Mouse (Mus musculus) retina, adult 2 months (tissue): ENCODE measurements at regions not wholly inside any gene's neighbourhood (a gene's known extent, or its start where the extent isn't known, plus 50 kb on each side); places are given as distances from the start of the nearest gene placed in this dataset.

Source experiments
- DNase-seq: peaks from one replicate; pipeline ENCODE4 v3.0.0-alpha.2; 2012; ENCODE audit warnings: low read depth, low spot score

DNA sequence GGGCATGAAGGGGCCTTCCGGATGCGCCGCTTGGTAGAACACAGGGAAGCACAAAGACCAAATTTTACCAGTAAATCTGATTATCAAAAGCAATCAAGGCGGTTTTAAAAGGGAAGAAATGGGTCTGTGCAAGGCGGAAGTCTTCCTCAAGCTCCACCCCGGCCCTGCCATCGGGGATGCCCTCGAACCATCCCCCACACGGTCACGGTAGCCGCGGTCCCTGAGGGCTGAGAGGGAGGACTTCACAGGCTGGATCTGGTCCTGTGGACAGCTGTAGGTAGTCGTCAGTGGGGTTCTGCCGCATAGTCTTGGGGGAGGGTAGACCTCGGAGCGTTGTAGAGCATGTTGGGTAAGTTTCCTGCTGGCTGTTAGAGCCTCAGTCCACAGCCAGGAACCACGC is 104.9 kb downstream of the Tpra1 start:
- DNase-seq: no peak

DNA sequence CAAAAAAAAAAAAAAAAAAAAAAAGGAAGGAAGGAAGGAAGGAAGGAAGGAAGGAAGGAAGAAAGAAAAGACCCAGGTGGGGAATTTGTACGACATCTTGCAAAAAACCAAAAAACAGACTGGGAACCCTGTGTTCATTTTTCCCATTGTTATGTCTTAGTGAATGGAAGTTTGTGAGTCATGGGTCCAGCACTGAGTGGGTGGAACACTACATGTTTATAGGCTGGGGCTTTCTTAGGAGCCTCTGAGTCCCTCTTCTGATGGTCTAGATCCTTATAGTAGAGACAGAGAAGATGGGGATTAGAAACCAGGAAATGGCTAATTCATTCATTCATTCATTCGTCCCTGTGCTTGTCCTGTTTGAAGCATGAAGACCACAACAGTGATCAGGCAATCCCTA is 105.5 kb downstream of the Tpra1 start:
- no peak for DNase-seq

DNA sequence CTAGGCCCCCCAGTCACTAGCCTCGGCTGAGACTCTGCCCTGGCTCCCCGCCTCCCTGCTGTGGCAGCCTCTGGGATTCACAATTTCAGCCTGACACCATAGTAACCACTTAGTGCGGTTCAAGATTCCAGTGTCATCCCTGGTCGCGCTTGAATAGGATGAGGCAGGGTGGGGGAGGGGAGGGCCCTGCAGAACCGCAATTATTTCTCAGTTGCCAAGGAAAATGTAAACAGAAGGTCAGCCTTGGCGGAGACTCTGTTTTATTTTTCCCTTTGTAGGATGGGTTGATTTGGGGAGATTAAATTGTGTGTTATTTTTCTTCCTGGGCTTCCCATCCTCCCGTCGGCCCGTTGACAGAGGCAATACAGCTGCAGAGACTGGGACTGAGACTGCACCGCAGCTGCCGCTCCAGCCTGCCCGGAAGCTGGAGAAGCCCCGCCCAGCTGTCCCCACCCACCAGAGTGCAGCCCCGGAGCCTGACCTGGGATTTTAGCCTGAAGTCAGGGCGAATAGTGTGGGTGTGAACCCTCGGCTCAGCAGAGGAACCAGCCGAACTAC is 106.6 kb downstream of the Tpra1 start:
- DNase-seq: no peak

DNA sequence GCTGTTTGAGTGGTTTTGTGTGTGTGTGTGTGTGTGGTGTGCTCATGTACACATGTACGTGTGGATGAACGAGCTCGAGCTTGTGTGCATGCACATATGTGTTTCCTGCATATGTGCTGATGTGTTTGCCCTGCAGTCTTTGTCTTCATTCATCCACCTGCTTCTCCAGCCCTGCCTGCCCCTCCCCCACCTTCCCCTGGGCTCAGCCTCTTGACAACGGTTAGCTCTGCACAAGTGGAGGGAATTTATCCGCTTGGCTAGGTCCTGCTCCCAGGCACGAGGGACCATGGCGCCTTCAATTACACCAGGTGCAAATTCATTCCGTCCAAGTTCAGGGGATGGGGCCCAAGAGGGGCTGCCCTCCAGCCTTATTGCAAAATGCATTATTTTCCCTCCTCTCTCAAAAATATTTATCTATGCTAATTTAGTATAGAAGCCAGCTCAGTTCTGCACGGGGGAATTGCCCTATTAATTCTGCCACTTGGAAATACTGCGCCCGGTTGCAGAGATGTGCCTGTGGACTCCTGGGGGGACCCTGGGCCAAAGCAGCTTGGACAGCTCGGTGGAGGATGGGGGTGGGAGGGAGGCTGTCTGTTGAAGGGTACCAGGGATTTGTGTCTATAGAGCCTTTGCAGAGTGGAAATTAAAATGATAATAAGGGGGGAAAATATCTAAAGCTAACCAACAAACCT is 111.1 kb downstream of the Tpra1 start:
- no peak for DNase-seq

DNA sequence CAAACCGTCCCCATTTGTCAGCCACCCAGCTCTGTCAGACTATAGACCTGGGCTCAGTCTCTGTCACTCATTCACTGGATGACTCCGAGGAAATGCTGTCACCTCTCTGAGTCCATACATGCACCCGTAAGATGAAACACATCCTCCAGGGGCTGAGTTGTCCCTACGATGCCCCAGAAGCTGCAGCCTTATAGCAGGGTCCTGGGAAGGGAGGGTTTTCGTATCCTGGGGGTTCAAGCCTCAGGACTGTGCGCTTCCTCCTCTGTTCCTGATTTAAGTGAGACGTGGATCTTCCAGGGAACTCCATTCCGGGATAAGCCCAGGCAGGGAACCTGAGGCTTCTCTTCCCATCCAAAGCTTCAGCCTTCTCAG is 111.6 kb downstream of the Tpra1 start:
- no peak for DNase-seq

DNA sequence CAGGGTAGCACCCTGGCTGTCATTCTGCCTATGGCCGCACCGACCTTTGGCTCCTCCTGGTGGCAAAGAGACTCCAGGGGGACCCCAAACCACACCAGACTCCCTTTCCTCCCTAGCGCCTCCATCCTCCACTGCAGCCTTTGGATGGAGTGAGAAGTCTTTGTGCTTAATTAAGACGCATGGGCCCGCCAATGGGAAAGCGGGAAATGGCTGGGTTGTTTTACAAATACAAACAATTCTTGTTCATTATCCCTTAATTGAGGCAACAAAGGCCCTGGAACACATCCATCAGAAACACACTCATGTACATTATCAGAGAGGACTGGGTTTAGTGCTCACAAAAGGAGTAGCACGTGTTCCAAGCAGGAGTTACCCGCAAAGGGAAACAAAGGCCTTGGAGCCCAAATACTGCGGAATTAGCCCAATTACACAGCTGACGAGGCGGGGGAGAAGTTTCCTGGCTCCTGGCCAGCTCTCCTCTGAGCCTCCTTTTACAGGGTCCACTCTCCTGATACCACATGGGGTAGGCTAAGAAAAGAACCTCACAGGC is 122.1 kb downstream of the Tpra1 start:
- DNase-seq: no peak

DNA sequence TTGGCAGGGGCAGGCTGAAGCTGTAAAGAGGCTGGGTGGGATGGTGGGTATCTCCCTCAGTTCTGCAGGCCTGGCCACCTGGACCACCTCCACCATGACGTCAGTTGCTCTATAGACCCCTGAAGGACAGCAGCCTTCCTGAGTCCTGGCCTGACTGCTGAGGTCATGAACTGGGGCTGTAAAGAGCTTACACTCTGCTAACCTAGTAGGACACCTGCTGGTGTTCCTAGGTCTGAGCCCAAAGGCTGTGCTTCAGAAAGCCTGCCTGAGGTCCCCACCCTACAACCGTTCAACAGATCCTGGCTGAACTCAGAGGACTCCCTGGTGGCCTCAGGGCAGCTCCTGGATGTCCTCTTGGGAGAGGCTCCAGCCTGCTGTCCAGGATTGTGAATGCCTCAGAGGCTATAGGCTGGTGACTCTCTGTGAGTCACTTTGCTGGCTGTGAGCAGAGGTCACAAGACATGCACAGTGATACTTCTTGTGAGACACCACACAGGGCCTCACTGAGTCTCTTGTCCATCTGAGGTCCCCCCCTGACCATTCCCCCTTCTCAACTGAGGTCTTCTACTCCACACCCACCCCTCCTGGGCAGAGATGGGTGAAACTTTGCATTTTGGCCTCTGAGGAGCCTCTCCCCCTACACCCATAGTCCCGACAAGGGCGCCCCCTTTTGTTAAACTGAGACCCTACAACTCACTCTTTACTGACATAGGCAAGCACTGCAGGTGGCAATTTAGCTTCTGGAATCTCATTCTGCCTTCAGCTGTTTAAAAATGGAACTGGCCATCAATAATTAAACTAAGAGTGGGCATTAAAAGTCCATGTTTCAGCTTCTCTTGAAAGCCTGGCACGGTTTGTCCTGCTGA is 131.6 kb downstream of the Tpra1 start:
- no peak for DNase-seq

DNA sequence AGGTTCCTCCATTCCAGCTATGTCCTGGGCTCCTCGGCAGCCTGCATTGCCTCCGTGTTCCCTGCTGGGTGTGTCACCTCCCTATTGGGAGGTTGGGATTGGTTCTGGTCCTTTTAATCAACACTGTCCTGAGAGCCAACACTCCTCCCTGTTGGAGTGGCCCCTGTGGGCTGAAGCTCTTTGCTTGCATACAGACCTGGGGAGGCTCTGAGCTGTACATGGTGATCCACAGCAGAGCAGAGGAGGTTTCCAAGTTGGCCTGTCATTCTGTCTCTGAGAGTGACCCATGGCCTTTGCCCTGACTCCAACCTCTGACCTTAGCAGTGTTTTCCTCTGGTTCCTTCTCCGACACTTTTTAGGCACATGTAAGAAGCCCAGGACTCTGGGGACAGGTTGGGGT is 132.4 kb downstream of the Tpra1 start:
- DNase-seq: no peak

DNA sequence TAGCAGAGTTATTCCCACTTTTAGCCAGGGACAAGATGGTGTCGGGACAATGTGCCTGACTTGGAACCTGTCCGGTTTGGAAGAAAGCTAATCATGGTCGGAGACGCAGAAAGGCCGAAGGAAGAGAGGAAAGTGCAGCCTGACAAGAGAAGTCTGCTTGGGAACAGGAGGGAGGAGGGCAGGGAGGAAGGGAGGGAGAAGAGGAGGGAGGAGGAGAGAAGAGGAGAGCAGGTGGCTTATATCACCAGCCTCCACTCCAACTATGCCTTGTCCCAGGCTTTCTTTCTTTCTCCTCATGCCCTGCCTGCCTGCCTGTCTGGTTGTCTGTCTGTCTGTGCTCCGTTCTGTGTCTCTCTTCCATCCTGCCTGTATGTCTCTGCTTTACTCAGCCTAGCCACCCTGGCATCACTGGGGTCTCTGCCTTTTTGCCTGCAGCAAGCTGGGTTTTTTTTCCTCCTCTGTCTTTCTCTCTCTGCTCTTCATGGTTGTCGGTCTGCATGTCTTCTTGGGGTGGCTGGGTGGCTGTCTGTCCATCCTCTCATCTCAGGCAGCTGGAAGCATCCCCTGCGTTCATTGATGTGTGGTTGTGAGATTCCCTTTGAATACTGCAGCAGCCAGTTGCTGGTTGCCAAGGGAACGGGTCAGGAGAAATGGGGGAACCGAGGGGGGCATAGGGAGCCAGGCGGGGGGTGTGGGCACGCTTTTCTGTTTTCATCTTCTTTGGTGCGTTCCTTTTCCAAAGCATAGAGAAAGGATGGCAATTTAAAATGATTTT is 133.2 kb downstream of the Tpra1 start:
- DNase-seq: no peak

DNA sequence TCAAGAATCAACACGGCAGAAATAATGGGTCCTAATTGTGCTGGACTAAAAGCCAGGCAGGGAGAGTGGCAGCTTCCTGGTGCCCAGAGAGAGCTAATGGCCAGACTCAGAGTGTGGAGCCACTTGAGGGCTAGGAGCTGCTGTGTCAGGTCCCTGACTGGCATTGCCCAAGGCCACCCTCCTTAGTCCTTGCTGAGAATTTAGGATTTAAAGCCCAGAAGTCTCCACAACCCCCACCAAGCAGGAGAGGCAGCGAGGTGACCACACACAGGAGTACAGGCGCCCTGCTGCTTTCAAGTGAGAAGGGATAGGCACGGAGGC is 133.7 kb downstream of the Tpra1 start:
- no peak for DNase-seq

DNA sequence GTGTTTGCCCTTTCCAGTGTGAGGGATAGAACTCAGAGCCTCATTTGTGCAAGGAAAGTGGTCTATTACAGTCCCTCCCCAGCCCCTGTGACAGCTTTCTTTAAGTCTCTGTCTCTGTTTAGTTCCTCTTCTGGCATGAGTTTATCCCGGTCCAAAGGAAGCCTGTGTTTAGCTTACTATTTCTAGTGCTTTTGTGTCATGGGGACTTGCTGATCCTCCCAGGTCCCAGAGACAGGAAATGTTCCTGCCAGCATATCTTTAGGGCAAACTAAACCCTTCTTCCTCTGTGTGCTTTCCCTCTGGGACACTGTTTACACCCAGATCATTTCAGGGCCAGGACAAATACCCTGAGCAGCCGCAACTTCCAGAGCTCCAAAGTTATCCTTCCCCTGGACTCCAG is 135.3 kb downstream of the Tpra1 start:
- no peak for DNase-seq

DNA sequence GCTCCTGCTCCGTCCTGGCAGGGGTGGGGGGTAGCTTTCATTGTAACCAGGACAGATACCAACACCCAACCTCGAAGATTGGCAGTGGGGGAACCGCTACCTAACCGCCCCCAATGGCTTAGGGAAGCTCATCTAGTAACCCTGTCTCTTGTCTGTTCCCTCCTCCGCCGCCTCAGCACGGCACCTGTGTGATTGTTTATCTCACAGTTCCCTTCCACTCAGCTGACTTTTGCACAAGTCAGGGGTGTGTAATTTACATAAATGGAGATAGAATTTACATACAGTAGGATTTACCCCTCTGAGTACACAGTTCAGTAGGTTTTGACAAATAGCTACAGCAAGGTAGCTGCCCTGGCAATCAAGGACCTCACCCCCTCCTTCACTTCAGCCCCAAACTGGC is 135.8 kb downstream of the Tpra1 start:
- no peak for DNase-seq

DNA sequence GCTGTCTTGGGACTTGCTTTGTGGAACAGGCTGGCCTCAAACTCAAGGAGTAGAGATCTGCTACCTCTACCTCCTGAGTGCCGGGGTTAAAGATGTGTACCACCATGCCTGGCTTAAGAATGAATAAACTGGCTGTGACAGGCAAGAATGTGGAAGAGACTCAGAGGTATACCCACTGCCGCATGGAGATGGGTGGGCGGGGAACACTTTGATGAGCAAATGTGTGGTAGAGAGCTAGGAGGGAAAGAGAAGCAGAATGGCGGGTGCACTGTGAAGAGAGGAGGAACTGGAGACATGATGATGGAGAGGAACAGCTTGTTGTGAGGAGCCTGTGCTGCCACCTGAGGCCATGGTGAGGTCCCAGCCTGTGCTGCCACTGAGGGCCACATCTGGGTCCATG is 138.9 kb downstream of the Tpra1 start:
- no peak for DNase-seq

DNA sequence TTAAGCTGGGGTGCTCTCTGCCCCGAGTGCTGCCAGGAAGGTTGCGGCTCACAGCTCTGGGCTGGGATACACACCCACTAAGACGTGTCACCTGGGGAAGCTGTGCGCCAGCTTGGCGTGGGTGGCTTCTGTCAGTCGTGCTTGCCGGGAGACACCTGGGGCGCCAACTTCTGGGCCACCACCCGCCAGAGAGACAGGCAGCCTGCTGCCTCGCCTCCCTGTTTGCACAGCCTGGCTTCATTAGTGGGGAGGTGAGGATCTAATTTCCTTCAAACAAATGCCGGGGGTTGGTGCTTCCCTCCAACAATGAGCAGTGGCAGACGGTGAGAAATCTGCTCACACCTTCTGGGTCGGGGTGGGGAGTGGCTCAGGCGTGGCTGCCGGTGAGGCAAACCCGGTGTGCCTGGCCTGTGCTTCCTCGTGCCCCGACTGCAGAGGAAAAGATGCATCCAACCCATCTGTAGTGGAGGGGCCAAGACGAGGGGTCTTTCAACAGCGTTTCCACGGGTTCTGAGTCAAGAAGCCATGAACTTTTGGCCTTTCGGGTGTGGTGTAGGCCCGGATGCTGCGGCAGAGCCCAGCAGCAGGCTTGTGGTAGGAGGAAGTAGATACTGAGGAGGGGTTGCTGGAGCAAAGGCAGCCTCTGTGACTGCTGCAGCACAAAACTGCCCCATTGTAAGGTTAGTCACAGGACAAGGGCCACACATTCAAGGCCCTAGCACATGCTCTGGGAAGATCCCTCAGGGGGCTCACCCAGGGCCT is 140.6 kb downstream of the Tpra1 start:
- DNase-seq: no peak

DNA sequence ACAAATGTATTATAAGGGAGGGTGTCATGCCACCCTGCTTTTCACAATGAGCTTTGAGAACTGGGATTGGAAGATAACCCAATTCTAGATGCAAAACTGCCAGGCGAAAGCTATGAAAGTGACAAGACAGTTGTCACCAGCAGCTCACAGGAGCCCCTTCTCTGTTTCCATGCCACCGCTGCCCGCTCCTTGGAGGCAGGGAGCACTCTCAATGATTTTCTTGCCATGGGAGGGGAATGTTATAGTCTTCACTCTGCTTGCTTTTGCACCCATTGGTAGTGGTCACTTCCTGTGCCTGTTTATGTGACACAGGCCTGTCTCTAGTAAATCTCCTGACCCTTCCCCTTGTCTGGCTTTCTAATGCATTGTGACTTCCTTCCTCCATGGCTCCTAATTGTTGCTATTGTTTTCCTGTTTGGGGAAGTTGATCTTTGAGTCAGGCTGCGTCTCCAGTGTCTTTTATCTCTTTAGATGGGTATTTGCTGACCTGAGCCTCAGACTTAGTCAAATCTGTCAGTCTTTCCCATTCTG is 143.4 kb downstream of the Tpra1 start:
- no peak for DNase-seq

DNA sequence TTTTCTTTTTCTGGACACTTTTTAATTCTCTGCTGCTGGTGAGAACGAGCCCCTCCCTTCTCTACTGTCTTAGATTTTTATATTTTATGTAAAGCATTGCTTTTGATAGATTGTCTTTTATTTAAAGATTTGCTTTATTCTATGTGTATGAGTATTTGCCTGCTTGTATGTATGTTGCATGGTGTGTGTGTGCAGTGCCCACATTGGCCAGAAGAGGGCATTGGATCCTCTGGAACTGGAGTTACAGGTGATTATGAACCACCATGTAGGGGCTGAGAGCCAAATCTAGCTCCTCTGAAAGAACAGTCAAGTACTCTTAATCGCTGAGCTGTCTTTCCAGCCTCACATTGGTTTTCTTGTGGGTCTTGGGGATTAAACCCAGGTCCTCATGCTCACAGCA is 144.4 kb downstream of the Tpra1 start:
- DNase-seq: no peak

DNA sequence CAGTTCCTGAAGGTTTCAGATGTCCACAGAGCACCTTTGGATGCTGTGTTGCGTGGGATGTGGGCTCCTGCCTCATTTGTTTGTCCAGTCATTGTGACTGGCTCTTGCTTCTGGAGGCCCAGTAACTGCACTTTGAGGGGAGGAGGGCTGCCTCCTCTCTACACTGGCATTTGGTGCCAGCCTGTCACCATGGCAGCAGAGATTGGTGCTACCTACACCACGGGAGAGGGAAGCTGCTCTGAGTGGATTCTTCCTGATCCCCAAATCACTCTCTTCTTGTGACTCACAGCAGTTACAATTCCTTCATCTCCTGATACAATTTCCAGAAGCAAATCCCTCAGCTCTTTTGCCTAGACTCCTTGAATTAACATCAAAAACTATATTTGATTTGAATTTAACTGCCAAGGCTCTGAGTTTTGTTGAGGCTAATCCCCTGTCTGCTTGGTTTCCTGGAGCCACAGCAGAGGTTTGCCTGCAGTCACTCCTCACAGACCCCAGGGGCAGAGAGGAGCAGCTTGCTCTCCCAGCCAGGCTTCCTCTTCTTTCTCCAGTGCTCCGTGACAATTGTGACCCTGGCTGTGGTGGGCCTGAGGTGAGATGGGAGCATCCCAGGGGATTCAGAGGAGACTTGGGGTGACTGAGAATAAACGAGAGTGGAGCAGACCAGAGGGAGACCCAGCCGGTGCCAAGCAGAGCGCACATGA is 145.7 kb downstream of the Tpra1 start:
- DNase-seq: no peak

DNA sequence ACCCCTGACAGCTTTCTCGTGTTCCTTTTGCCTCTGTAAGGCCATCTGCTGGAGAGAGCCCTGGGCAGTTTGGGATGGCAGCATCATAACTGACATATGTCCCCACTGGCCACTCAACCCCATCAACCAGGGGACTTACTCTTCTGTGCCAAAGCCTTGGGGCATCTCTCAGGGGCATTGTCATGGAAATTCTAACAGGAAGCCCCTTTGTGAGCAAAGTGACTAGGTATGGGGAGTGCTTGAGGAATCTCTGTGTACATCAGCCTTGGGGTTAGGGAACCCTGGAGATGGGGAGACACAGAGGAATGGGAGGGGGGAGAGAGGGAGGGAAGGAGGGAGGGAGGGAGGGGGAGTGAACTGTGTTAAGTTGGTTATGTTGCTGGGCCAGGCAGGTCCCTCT is 147.2 kb downstream of the Tpra1 start:
- no peak for DNase-seq

DNA sequence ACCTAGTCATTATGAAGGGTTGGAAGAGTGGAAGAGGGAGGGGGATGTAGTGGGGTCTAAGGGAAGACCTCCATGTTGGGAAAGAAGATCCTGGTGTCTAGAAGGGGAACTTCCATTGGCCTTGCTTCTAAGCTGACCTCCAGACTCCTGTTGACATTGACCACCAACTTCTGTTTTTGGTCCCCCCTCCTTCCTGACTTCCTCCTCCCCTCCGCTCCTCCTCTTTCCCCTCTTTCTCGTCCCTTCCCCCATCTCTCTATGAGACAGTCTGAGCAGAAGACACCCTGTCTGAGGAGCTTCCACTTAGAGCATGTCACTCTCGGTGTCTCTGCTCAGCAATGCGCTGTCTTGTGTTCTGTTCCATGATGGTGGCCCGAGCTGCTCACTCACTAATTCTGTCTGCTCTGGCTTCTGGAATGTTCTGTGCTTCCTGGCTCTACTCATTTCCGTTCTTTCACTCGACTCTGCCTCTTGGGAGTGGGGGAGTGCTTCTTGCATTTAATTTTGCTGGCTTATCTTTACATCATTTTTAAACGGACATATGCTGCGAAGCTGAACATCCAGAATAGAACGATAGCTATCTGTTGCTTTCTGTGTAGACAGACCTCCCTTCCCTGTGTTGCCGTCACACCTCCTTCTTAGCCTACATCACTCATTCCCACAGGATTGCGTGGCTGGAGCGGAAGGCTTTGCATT is 148.7 kb downstream of the Tpra1 start:
- no peak for DNase-seq
